Mouse (Mus musculus) urinary bladder, postnatal 25 days (tissue): ENCODE results near the gene Spryd3.
"Not testable (repeated sequence)": the region's sequence is repeated elsewhere in the genome, so short reads cannot be mapped to it uniquely, and the experiment has no call there.

ENCODE experiments used
- DNase-seq: peaks from one replicate; pipeline ENCODE4 v3.0.0; 2022; ENCODE audit warnings: low spot score

The Spryd3 gene

GRCm38 (mm10) chr15:102136129-102136758 lies at the start of gene Spryd3:
Gene Spryd3 (minus strand): TSS chr15:102136234.
- DNase-seq = peak; percentile 97

- no peak for DNase-seq
Measured at GRCm38 (mm10) chr15:102183076-102183475, 47.0 kb upstream of the Spryd3 start.

- DNase-seq = no peak
Measured at GRCm38 (mm10) chr15:102179924-102180323, 43.9 kb upstream of the Spryd3 start.

- no peak for DNase-seq
Measured at GRCm38 (mm10) chr15:102179106-102179505, 43.1 kb upstream of the Spryd3 start.

- DNase-seq = peak; percentile 82
Measured at GRCm38 (mm10) chr15:102178279-102178678, 42.2 kb upstream of the Spryd3 start.

GRCm38 (mm10) chr15:102177417-102177816 lies 41.4 kb upstream of the Spryd3 start:
- DNase-seq = no peak

GRCm38 (mm10) chr15:102176571-102177316 lies 40.7 kb upstream of the Spryd3 start:
- DNase-seq = no peak

- DNase-seq = no peak
Measured at GRCm38 (mm10) chr15:102175736-102176319, 39.8 kb upstream of the Spryd3 start.

- DNase-seq = no peak
Measured at GRCm38 (mm10) chr15:102173581-102173980, 37.5 kb upstream of the Spryd3 start.

- DNase-seq = no peak
Measured at GRCm38 (mm10) chr15:102169064-102169463, 33.0 kb upstream of the Spryd3 start.

- peak; percentile 50 for DNase-seq
Measured at GRCm38 (mm10) chr15:102167620-102168021, 31.6 kb upstream of the Spryd3 start.

- DNase-seq = no peak
Measured at GRCm38 (mm10) chr15:102165468-102166100, 29.6 kb upstream of the Spryd3 start.

- DNase-seq = no peak
Measured at GRCm38 (mm10) chr15:102163900-102164693, 28.1 kb upstream of the Spryd3 start.

- DNase-seq = no peak
Measured at GRCm38 (mm10) chr15:102160415-102161060, 24.5 kb upstream of the Spryd3 start.

- no peak for DNase-seq
Measured at GRCm38 (mm10) chr15:102156836-102157235, 20.8 kb upstream of the Spryd3 start.

GRCm38 (mm10) chr15:102155006-102155405 lies 19.0 kb upstream of the Spryd3 start:
- DNase-seq = not testable (repeated sequence)

GRCm38 (mm10) chr15:102152646-102153045 lies 16.6 kb upstream of the Spryd3 start:
- DNase-seq = no peak

- peak; percentile 35 for DNase-seq
Measured at GRCm38 (mm10) chr15:102150301-102151135, 14.5 kb upstream of the Spryd3 start, which contains the start of gene Soat2. Gene Soat2 (plus strand): TSS chr15:102150526.

GRCm38 (mm10) chr15:102149561-102149960 lies 13.5 kb upstream of the Spryd3 start:
- DNase-seq = no peak

GRCm38 (mm10) chr15:102147674-102148402 lies 11.8 kb upstream of the Spryd3 start:
- DNase-seq = no peak
